Mouse (Mus musculus): Measurements from ENCODE around the gene Arhgap32. TPM values are rescaled to one million over a fixed set of nuclear protein-coding genes. Genes with fewer than 3 reads are reported as not detected.

Gene Arhgap32
- polyA plus RNA-seq, 1 experiment = 22.3 TPM

- TF ChIP-seq CTCF (IDR thresholded peaks at IDR 0.05; ENCODE audit: borderline replicate concordance, extremely low read depth, insufficient read depth, insufficient read length) = no peak
- no peak for TF ChIP-seq POLR2A (IDR thresholded peaks at IDR 0.05; ENCODE audit: borderline replicate concordance, extremely low read depth, insufficient read depth, insufficient read length, poor library complexity, severe bottlenecking)
- DNase-seq (ENCODE audit: low read depth) = no peak
Observed at GRCm38 (mm10) chr9:32239427-32239826, 123.5 kb downstream of the Arhgap32 start.

- TF ChIP-seq CTCF (IDR thresholded peaks at IDR 0.05; ENCODE audit: borderline replicate concordance, extremely low read depth, insufficient read depth, insufficient read length) (no peak), POLR2A (IDR thresholded peaks at IDR 0.05; ENCODE audit: borderline replicate concordance, extremely low read depth, insufficient read depth, insufficient read length, poor library complexity, severe bottlenecking) (no peak)
- DNase-seq (ENCODE audit: low read depth) = no peak
Observed at GRCm38 (mm10) chr9:32240449-32240848, 124.5 kb downstream of the Arhgap32 start.

DNA sequence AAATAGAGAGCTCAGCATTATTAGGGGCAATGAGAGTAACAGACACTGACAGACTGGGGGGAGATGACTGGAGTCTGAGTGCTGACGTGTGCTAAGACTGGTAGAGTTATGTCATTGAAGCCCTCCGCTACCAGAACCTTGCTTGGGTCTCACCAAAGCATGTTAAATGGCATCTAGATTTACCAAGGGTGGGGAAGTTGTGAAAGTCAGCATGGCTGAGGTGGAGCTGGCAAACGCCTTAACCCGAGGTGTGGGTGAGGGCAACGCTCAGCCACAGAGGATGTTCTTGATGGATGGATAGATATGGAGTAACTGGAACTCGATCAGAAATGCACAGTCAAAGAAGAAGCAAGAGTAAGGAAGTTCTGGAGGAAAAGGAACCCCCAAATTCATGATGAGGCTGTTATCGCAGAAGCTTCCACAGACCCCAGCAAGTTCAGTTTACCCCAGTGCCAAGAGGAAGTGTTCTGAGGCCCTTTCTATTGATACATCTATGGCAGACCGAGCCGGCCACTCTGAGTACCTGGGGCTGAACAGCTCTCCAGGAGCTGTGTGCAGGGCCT lies 125.8 kb downstream of the Arhgap32 start:
- TF ChIP-seq CTCF (IDR thresholded peaks at IDR 0.05; ENCODE audit: borderline replicate concordance, extremely low read depth, insufficient read depth, insufficient read length) (no peak), POLR2A (IDR thresholded peaks at IDR 0.05; ENCODE audit: borderline replicate concordance, extremely low read depth, insufficient read depth, insufficient read length, poor library complexity, severe bottlenecking) (no peak)

DNA sequence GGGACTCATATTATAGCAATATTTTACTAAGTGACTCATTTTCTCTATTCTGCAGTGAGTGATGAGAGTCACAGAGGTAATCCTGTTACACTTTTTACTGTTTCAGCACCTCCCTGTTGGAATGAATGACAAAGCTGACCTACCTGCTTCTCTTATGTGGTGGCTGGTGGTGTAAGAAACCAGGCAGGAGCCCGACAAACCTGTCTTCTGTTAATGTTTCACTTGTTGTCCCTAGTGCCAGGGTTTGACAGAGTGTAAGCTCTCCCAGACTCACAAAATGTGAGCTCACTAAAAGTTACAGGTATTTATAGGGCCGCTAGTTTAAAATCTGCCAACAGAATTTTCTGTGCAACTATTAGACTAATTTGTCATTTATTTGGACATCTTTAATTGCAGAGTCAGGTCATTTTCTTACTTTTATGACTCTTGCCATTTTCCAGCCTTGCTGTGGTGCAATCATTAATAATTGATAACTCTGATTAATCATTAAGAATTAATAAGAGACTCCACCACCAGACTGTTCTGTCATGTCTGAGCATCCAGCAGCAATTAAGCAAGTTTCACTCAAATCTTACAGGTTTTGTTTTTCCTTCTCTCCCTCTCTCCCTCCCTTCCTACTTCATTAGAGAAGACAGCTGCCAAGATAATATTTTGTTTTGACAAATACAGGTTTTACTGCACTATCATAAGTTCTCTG lies 127.1 kb downstream of the Arhgap32 start:
- TF ChIP-seq POLR2A (IDR thresholded peaks at IDR 0.05; ENCODE audit: borderline replicate concordance, extremely low read depth, insufficient read depth, insufficient read length, poor library complexity, severe bottlenecking) = no peak
- TF ChIP-seq CTCF (IDR thresholded peaks at IDR 0.05; ENCODE audit: borderline replicate concordance, extremely low read depth, insufficient read depth, insufficient read length) = no peak
- DNase-seq (ENCODE audit: low read depth) = no peak

More for the DNA sequence above, 125.8 kb downstream of the Arhgap32 start:
- DNase-seq (ENCODE audit: low read depth) = no peak

- DNase-seq (ENCODE audit: low read depth) = no peak
- TF ChIP-seq CTCF (IDR thresholded peaks at IDR 0.05; ENCODE audit: borderline replicate concordance, extremely low read depth, insufficient read depth, insufficient read length) = no peak
- no peak for TF ChIP-seq POLR2A (IDR thresholded peaks at IDR 0.05; ENCODE audit: borderline replicate concordance, extremely low read depth, insufficient read depth, insufficient read length, poor library complexity, severe bottlenecking)
Observed at GRCm38 (mm10) chr9:32245237-32245636, 129.3 kb downstream of the Arhgap32 start.

DNA sequence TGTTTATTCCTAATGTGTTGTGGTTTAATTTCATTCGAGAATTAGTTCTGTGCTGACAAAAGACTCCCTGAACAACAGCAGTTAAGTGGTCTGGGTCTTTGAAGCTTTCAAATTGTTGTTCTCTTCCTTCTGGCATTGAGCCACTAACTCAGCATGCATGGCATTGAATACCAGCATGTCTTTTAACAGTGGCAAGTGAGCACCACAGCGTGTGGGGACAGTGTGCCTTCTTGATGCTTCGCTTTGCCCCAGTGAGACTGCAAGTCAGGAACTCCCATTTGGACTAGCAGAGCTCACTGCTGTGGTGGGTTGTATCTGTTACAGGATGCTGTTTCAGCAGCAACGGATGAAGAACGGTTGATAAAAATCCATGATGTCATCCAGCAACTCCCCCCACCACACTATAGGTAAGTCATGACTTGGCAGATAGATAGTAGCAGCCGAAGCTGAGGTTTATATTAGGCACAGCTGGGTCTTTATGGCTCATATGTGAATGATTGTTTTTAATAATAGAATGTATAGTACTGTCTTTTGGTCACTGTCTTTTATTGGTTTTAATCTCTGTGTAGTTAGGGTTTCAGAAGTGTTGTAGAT lies 130.3 kb downstream of the Arhgap32 start:
- TF ChIP-seq CTCF (IDR thresholded peaks at IDR 0.05; ENCODE audit: borderline replicate concordance, extremely low read depth, insufficient read depth, insufficient read length) (no peak), POLR2A (IDR thresholded peaks at IDR 0.05; ENCODE audit: borderline replicate concordance, extremely low read depth, insufficient read depth, insufficient read length, poor library complexity, severe bottlenecking) (no peak)
- peak; percentile 78 for DNase-seq (ENCODE audit: low read depth)

DNA sequence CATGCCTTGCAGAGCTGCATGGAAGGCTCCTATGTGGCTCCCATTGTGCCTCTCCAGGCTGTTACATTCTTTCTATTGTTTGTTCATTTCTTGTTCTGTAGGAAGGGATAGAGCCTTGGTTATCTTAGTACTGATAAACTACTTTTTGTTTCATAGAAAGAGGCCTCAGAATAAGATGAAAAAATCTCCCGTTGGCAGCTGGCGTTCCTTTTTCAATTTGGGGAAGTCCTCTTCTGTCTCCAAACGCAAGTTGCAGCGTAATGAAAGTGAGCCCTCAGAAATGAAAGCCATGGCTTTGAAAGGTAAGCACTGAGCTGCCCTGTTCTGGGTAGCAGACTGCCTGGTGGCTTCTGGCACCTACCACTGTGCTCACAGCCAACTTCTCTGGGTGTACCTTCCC lies 134.6 kb downstream of the Arhgap32 start:
- no peak for DNase-seq (ENCODE audit: low read depth)
- TF ChIP-seq POLR2A (IDR thresholded peaks at IDR 0.05; ENCODE audit: borderline replicate concordance, extremely low read depth, insufficient read depth, insufficient read length, poor library complexity, severe bottlenecking) = no peak
- no peak for TF ChIP-seq CTCF (IDR thresholded peaks at IDR 0.05; ENCODE audit: borderline replicate concordance, extremely low read depth, insufficient read depth, insufficient read length)

- DNase-seq (ENCODE audit: low read depth) = no peak
- TF ChIP-seq CTCF (IDR thresholded peaks at IDR 0.05; ENCODE audit: borderline replicate concordance, extremely low read depth, insufficient read depth, insufficient read length) (no peak), POLR2A (IDR thresholded peaks at IDR 0.05; ENCODE audit: borderline replicate concordance, extremely low read depth, insufficient read depth, insufficient read length, poor library complexity, severe bottlenecking) (no peak)
Observed at GRCm38 (mm10) chr9:32253721-32254120, 137.8 kb downstream of the Arhgap32 start.

GRCm38 (mm10) chr9:32257365-32257764 lies 141.4 kb downstream of the Arhgap32 start:
- no peak for DNase-seq (ENCODE audit: low read depth)
- TF ChIP-seq CTCF (IDR thresholded peaks at IDR 0.05; ENCODE audit: borderline replicate concordance, extremely low read depth, insufficient read depth, insufficient read length) (no peak), POLR2A (IDR thresholded peaks at IDR 0.05; ENCODE audit: borderline replicate concordance, extremely low read depth, insufficient read depth, insufficient read length, poor library complexity, severe bottlenecking) (no peak)

- no peak for DNase-seq (ENCODE audit: low read depth)
- TF ChIP-seq POLR2A (IDR thresholded peaks at IDR 0.05; ENCODE audit: borderline replicate concordance, extremely low read depth, insufficient read depth, insufficient read length, poor library complexity, severe bottlenecking) = no peak
- TF ChIP-seq CTCF (IDR thresholded peaks at IDR 0.05; ENCODE audit: borderline replicate concordance, extremely low read depth, insufficient read depth, insufficient read length) = no peak
Observed at GRCm38 (mm10) chr9:32257882-32258281, 141.9 kb downstream of the Arhgap32 start.

GRCm38 (mm10) chr9:32271896-32272444 lies 156.0 kb downstream of the Arhgap32 start:
- peak; percentile 93 for DNase-seq (ENCODE audit: low read depth)
- TF ChIP-seq CTCF (IDR thresholded peaks at IDR 0.05; ENCODE audit: borderline replicate concordance, extremely low read depth, insufficient read depth, insufficient read length) = peak; percentile 73; the same call in 1 of the 2 replicates
- no peak for TF ChIP-seq POLR2A (IDR thresholded peaks at IDR 0.05; ENCODE audit: borderline replicate concordance, extremely low read depth, insufficient read depth, insufficient read length, poor library complexity, severe bottlenecking)
